In the genomic region with DNA sequence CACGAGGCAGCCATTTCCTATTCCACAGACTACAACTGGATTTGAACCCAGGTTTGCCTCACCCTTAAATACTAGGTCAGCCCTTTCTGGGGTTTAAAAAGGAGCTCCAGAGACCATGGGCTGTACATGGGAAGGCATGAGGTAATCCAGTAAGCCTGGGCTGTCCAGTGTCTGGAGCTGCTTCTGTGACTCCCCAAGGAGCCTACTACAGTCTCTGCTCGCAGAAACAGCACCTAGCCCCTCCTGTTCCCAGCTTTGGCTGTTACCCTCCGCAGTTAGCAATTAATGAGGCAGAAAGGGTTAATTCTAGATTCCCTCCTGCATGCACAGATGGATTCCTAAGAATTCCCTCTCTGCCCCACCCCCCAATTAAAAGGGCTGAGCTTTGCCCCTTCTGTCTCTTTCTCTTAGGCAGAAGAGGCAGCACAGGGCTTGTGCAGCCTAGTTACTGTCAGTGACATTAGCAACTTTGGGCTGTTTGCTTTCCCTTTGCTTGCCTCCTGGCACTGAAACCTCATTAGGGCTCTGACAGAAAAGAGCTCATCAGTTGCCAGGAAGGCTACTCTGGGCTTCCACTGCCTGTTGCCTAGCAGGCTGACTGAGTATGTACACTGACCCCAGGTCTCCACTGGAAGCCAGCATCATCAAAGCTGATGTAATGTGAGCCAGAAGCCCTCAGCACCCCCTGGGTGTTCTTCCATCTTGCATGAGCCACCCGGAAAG, we compare ENCODE assay signal across 9 mouse cellular contexts. TPM values are rescaled to one million over a fixed set of nuclear protein-coding genes. Genes with fewer than 3 reads are reported as not detected.
DNase-seq lines count a peak whose midpoint lies in the region; ATAC-seq lines count a peak whose summit lies in the region.
"Had no signal": no experiment of that assay in that cellular context is flagged by ENCODE, and none has a peak within 500 bp of the region (broad histone marks: within the 10 kb centered on the region; RNA-seq: fewer than 3 reads in every experiment).

Gene 5530401A14Rik, plus strand, starts transcription at position 424 of the 723 bp plus-strand sequence.

- H3K4me3 ChIP-seq in embryonic facial prominence, embryonic 12.5 days = no peak within 1 kb of the TSS
- no peak within 1 kb of the TSS for H3K4me3 ChIP-seq in neural tube, embryonic 13.5 days
- H3K4me3 ChIP-seq in heart, embryonic 11.5 days (ENCODE audit: low read depth, low read length) = no peak within 1 kb of the TSS

- WGBS in embryonic facial prominence, embryonic 12.5 days = 25% methylated on average over 4 of the region's 4 CpGs
- WGBS in neural tube, embryonic 13.5 days = 27% methylated on average over 4 of the region's 4 CpGs
- 41% methylated on average over 4 of the region's 4 CpGs for WGBS in heart, embryonic 11.5 days (ENCODE audit: insufficient replicate concordance)

- H3K27me3 ChIP-seq in embryonic facial prominence, embryonic 12.5 days = no peaks in the 10 kb centered on the region
- no peaks in the 10 kb centered on the region for H3K27me3 ChIP-seq in neural tube, embryonic 13.5 days
- no peaks in the 10 kb centered on the region for H3K27me3 ChIP-seq in heart, embryonic 11.5 days (ENCODE audit: control insufficient read depth, insufficient read depth, low read length)

- ATAC-seq in embryonic facial prominence, embryonic 12.5 days (ENCODE audit: insufficient number of reproducible peaks, insufficient read depth, low FRiP score, low TSS enrichment) = peak; percentile 80; the same call in 1 of the 2 replicates
- ATAC-seq in neural tube, embryonic 13.5 days (ENCODE audit: low read depth) = peak; percentile 85
- no peak for ATAC-seq in heart, embryonic 11.5 days (replicated peaks; ENCODE audit: insufficient number of reproducible peaks, low FRiP score, low TSS enrichment)
- no peak for ATAC-seq in activated CD4-positive, CD25-positive, alpha-beta regulatory T cell, adult 4 months

- H3K27ac ChIP-seq in embryonic facial prominence, embryonic 12.5 days = 0 out of 2 replicates have a peak within 1 kb of the TSS, but pooled peaks have one; percentile 6
- peak within 1 kb of the TSS; percentile 46 for H3K27ac ChIP-seq in neural tube, embryonic 13.5 days (replicated peaks)
- H3K27ac ChIP-seq in heart, embryonic 11.5 days (ENCODE audit: low read depth, low read length) = no peak within 1 kb of the TSS

- H3K9me3 ChIP-seq in embryonic facial prominence, embryonic 12.5 days = no peaks in the 10 kb centered on the region
- H3K9me3 ChIP-seq in neural tube, embryonic 13.5 days = no peaks in the 10 kb centered on the region
- no peaks in the 10 kb centered on the region for H3K9me3 ChIP-seq in heart, embryonic 11.5 days (replicated peaks; ENCODE audit: control insufficient read depth, low read length)

- no peak within 1 kb of the TSS for H3K4me2 ChIP-seq in embryonic facial prominence, embryonic 12.5 days (replicated peaks)
- no peak within 1 kb of the TSS for H3K4me2 ChIP-seq in neural tube, embryonic 13.5 days
- no peak within 1 kb of the TSS for H3K4me2 ChIP-seq in heart, embryonic 11.5 days

- no peak within 1 kb of the TSS for H3K9ac ChIP-seq in embryonic facial prominence, embryonic 12.5 days
- no peak within 1 kb of the TSS for H3K9ac ChIP-seq in neural tube, embryonic 13.5 days
- H3K9ac ChIP-seq in heart, embryonic 11.5 days (ENCODE audit: low read depth, low read length) = no peak within 1 kb of the TSS

- H3K4me1 ChIP-seq in embryonic facial prominence, embryonic 12.5 days = peaks cover 12% of the 10 kb centered on the region
- H3K4me1 ChIP-seq in neural tube, embryonic 13.5 days (replicated peaks) = peaks cover 26% of the 10 kb centered on the region
- 0 out of 2 replicates have a peak, but pooled peaks cover 3% of the 10 kb centered on the region for H3K4me1 ChIP-seq in heart, embryonic 11.5 days (ENCODE audit: control insufficient read depth, insufficient read depth, low read length)

- peak; percentile 39 for DNase-seq in layer of hippocampus, adult 11-12 months (ENCODE audit: low spot score)
- no peak for DNase-seq in layer of hippocampus, postnatal 25 days (ENCODE audit: extremely low spot score in 1 of 2, low spot score in 1 of 2)
- peak; percentile 49 to 64 for DNase-seq in layer of hippocampus, adult 8-10 months (ENCODE audit: low spot score in 2 of 2)
- no peak for DNase-seq in thymus, postnatal 36 days

- H3K36me3 ChIP-seq in embryonic facial prominence, embryonic 12.5 days = no peaks in the 10 kb centered on the region
- no peaks in the 10 kb centered on the region for H3K36me3 ChIP-seq in neural tube, embryonic 13.5 days
- no peaks in the 10 kb centered on the region for H3K36me3 ChIP-seq in heart, embryonic 11.5 days (ENCODE audit: control insufficient read depth, insufficient read depth, low read length)

RNA-seq across cellular contexts. Expression of gene 5530401A14Rik, which starts in this region (rescaled TPM):
- total RNA-seq in layer of hippocampus, postnatal 25 days (2021) = under 1 TPM; 0.12 to 0.15 TPM
- 0.06 and 0.19 TPM in 2 replicates for polyA plus RNA-seq in embryonic facial prominence, embryonic 12.5 days (2016; fragmentation: Nextera tagmentation; extraction: Ambion mirVana)
- total RNA-seq in layer of hippocampus, adult 8-10 months (2022) = under 1 TPM in 3 of 4 experiments, not detected in 1; 0.08 to 0.24 (median 0.18) TPM
- 0.27 and 0.37 TPM in 2 replicates for polyA plus RNA-seq in neural tube, embryonic 13.5 days (2015; fragmentation: Nextera tagmentation; extraction: Ambion mirVana)
- 0.06 TPM in 1 of 2 replicates, not detected in the other for polyA plus RNA-seq in heart, embryonic 11.5 days (2014; fragmentation: Nextera tagmentation; extraction: Ambion mirVana)
- under 1 TPM in 1 of 2 experiments, not detected in 1; 0.36 TPM for polyA plus RNA-seq in activated CD4-positive, CD25-positive, alpha-beta regulatory T cell, adult 4 months (2017; shearing (Covaris generic))
- polyA plus RNA-seq: stomach, embryonic 14.5 days had no signal

Comparison
In these comparisons a context has a peak if more than half of its experiments do, and no peak if none do; other contexts are left out.
1. Peak in ATAC-seq and H3K27ac ChIP-seq in embryonic facial prominence, embryonic 12.5 days; RNA of the gene not detected or under 1 TPM.
2. Peak in DNase-seq in layer of hippocampus, adult 8-10 months; RNA of the gene not detected or under 1 TPM.
3. Peak in ATAC-seq and H3K27ac ChIP-seq in neural tube, embryonic 13.5 days; RNA of the gene not detected or under 1 TPM.